Mouse (Mus musculus) lung, embryonic 16.5 days (tissue): Measurements from ENCODE around the gene Ppp1r27. TPM values are rescaled to one million over a fixed set of nuclear protein-coding genes. Genes with fewer than 3 reads are reported as not detected.

Source experiments
- ATAC-seq: fragments of 200-750 bp; cut with Nextera tagmentation; 2 replicates; pipeline ENCODE4 v1.8.0; 2017; ENCODE audit warnings: low read depth, mild to moderate bottlenecking, moderate library complexity
- H3K27ac ChIP-seq: fragments of 300-500 bp; sonication (generic); 2 replicates; pipeline ENCODE4 v1.5.1; 2014; ENCODE audit warnings: mild to moderate bottlenecking, control low read depth, low read length
- H3K27me3 ChIP-seq: fragments of 300-500 bp; sonication (generic); 2 replicates; pipeline ENCODE4 v1.6.1; 2014; ENCODE audit warnings: low read depth, low read length, mixed read lengths; ENCODE audit not compliant: control insufficient read depth, insufficient read depth
- H3K36me3 ChIP-seq: fragments of 300-500 bp; sonication (generic); 2 replicates; pipeline ENCODE4 v1.6.1; 2014; ENCODE audit warnings: low read length; ENCODE audit not compliant: control insufficient read depth, insufficient read depth
- H3K4me1 ChIP-seq: fragments of 300-500 bp; sonication (generic); replicated peaks from 2 replicates; pipeline ENCODE4 v1.6.1; 2014; ENCODE audit warnings: low read length, mixed read lengths; ENCODE audit not compliant: control insufficient read depth, insufficient read depth
- H3K4me2 ChIP-seq: fragments of 300-500 bp; sonication (generic); 2 replicates; pipeline ENCODE4 v1.6.1; 2014; ENCODE audit warnings: low read depth, low read length, control low read depth
- H3K4me3 ChIP-seq: fragments of 300-500 bp; sonication (generic); 2 replicates; pipeline ENCODE4 v1.5.1; 2014; ENCODE audit warnings: mild to moderate bottlenecking, low read length, control low read depth
- H3K9ac ChIP-seq: fragments of 300-500 bp; sonication (generic); 2 replicates; pipeline ENCODE4 v1.6.1; 2014; ENCODE audit warnings: low read length, control low read depth
- H3K9me3 ChIP-seq: fragments of 300-500 bp; sonication (generic); 2 replicates; pipeline ENCODE4 v1.6.1; 2016; ENCODE audit warnings: low read length; ENCODE audit not compliant: control insufficient read depth
- WGBS: fragments of 180-500 bp; shearing (Covaris S2); extraction: QIAGEN DNeasy Blood & Tissue Kit; methylation state at CpG from one replicate; pipeline ENCODE4 v1.1.7; 2014; 5-methylcytosine and 5-hydroxymethylcytosine counted together
- polyA plus RNA-seq: library from polyadenylated mRNA; unstranded; fragments of >200 nt; fragmentation: Nextera tagmentation; extraction: Ambion mirVana; gene quantifications from 2 replicates; pipeline ENCODE4 v1.2.1, GENCODE M21; 2015

Ppp1r27 gene
- polyA plus RNA-seq, 1 experiment from 2014 or later, result 0.95 TPM

- Histone ChIP-seq H3K9ac (peak overlapping the region; percentile 97), H3K4me3 (peak overlapping the region; percentile 93), H3K27me3 (no peaks in the 10 kb centered on the region), H3K9me3 (no peaks in the 10 kb centered on the region), H3K4me1 (peaks cover 24% of the 10 kb centered on the region), H3K36me3 (no peaks in the 10 kb centered on the region), H3K4me2 (peak overlapping the region; percentile 95), H3K27ac (peak overlapping the region; percentile 96)
- peak; percentile 26; the same call in 1 of the 2 replicates for ATAC-seq
- 53% methylated on average over 11 of the region's 11 CpGs for WGBS
Measured at GRCm38 (mm10) chr11:120549986-120550809, 734 bp downstream of the Ppp1r27 start.

- Histone ChIP-seq H3K27ac (peak within 1 kb of the TSS; percentile 96), H3K36me3 (peaks cover 5% of the 10 kb centered on the region), H3K9ac (peak within 1 kb of the TSS; percentile 97), H3K4me1 (peaks cover 24% of the 10 kb centered on the region), H3K4me2 (peak within 1 kb of the TSS; percentile 95), H3K4me3 (peak within 1 kb of the TSS; percentile 93), H3K9me3 (no peaks in the 10 kb centered on the region), H3K27me3 (no peaks in the 10 kb centered on the region)
- ATAC-seq, result peak; percentile 92
- under 1% methylated on average over 63 of the region's 87 CpGs for whole genome bisulfite sequencing
Measured at GRCm38 (mm10) chr11:120549168-120549945, 1.6 kb downstream of the Ppp1r27 start, which contains the start of gene Mcrip1. Gene Mcrip1, minus strand, starts transcription at chr11:120549727.

GRCm38 (mm10) chr11:120548786-120549167, 2.2 kb downstream of the Ppp1r27 start:
- peak overlapping the region; percentile 96 for H3K27ac ChIP-seq
- ATAC-seq, result no peak
- H3K4me2 ChIP-seq, result peak overlapping the region; percentile 95
- H3K4me3 ChIP-seq, result peak overlapping the region; percentile 93
- no peaks in the 10 kb centered on the region for H3K27me3 ChIP-seq
- peaks cover 9% of the 10 kb centered on the region for H3K36me3 ChIP-seq
- H3K9me3 ChIP-seq, result no peaks in the 10 kb centered on the region
- peaks cover 24% of the 10 kb centered on the region for H3K4me1 ChIP-seq
- peak overlapping the region; percentile 97 for H3K9ac ChIP-seq
- WGBS, result 11% methylated on average over 7 of the region's 7 CpGs

GRCm38 (mm10) chr11:120548214-120548613, 2.7 kb downstream of the Ppp1r27 start:
- Histone ChIP-seq H3K4me3 (peak overlapping the region; percentile 93), H3K27ac (no peak overlapping the region), H3K9me3 (no peaks in the 10 kb centered on the region), H3K27me3 (no peaks in the 10 kb centered on the region), H3K36me3 (peaks cover 13% of the 10 kb centered on the region), H3K4me2 (peak overlapping the region; percentile 95), H3K9ac (peak overlapping the region; percentile 97), H3K4me1 (peaks cover 24% of the 10 kb centered on the region)
- no peak for ATAC-seq
- WGBS, result 88% methylated on average over 3 of the region's 3 CpGs

GRCm38 (mm10) chr11:120547469-120547868, 3.5 kb downstream of the Ppp1r27 start:
- H3K4me1 ChIP-seq, result peaks cover 24% of the 10 kb centered on the region
- H3K4me2 ChIP-seq, result no peak overlapping the region
- H3K9me3 ChIP-seq, result no peaks in the 10 kb centered on the region
- H3K27ac ChIP-seq, result no peak overlapping the region
- no peaks in the 10 kb centered on the region for H3K27me3 ChIP-seq
- peaks cover 20% of the 10 kb centered on the region for H3K36me3 ChIP-seq
- 49% methylated on average over 2 of the region's 2 CpGs for WGBS
- no peak for ATAC-seq
- H3K9ac ChIP-seq, result no peak overlapping the region
- no peak overlapping the region for H3K4me3 ChIP-seq

- H3K9me3 ChIP-seq, result no peaks in the 10 kb centered on the region
- peaks cover 24% of the 10 kb centered on the region for H3K4me1 ChIP-seq
- H3K9ac ChIP-seq, result no peak overlapping the region
- peaks cover 22% of the 10 kb centered on the region for H3K36me3 ChIP-seq
- 94% methylated on average over 3 of the region's 3 CpGs for WGBS
- no peaks in the 10 kb centered on the region for H3K27me3 ChIP-seq
- no peak overlapping the region for H3K27ac ChIP-seq
- H3K4me3 ChIP-seq, result no peak overlapping the region
- no peak overlapping the region for H3K4me2 ChIP-seq
- no peak for ATAC-seq
Measured at GRCm38 (mm10) chr11:120545964-120546363, 5.0 kb downstream of the Ppp1r27 start.

GRCm38 (mm10) chr11:120542376-120542775, 8.6 kb downstream of the Ppp1r27 start:
- no peak overlapping the region for H3K27ac ChIP-seq
- no peak overlapping the region for H3K9ac ChIP-seq
- H3K4me1 ChIP-seq, result peaks cover 30% of the 10 kb centered on the region
- peaks cover 22% of the 10 kb centered on the region for H3K36me3 ChIP-seq
- no peaks in the 10 kb centered on the region for H3K9me3 ChIP-seq
- H3K4me3 ChIP-seq, result no peak overlapping the region
- no peak overlapping the region for H3K4me2 ChIP-seq
- 82% methylated on average over 6 of the region's 6 CpGs for WGBS
- no peaks in the 10 kb centered on the region for H3K27me3 ChIP-seq
- no peak for ATAC-seq

GRCm38 (mm10) chr11:120541907-120542306, 9.0 kb downstream of the Ppp1r27 start:
- Histone ChIP-seq H3K9ac (no peak overlapping the region), H3K4me3 (no peak overlapping the region), H3K36me3 (peaks cover 22% of the 10 kb centered on the region), H3K9me3 (no peaks in the 10 kb centered on the region), H3K27ac (no peak overlapping the region), H3K4me2 (no peak overlapping the region), H3K4me1 (peaks cover 28% of the 10 kb centered on the region), H3K27me3 (no peaks in the 10 kb centered on the region)
- 38% methylated on average over 4 of the region's 4 CpGs for WGBS
- no peak for ATAC-seq
